Mouse (Mus musculus) lung, adult 18-20 months (tissue): ENCODE measurements around the gene Gm10803.
"Not testable (repeated sequence)": the region's sequence is repeated elsewhere in the genome, so short reads cannot be mapped to it uniquely, and the experiment has no call there.

Experiments used
- DNase-seq, 2 experiments: peaks; one replicate each; pipeline ENCODE4 v3.0.0; 2022; ENCODE audit warnings: mixed read lengths in 2 of 2

The Gm10803 gene

GRCm38 (mm10) chr2:93560268-93560667 is at the start of gene Gm10803:
Gene Gm10803 (plus strand): TSS chr2:93560568.
- not testable (repeated sequence) for DNase-seq

- no peak for DNase-seq
Observed at GRCm38 (mm10) chr2:93510839-93511238, 49.5 kb upstream of the Gm10803 start.

GRCm38 (mm10) chr2:93512130-93512529 is 48.2 kb upstream of the Gm10803 start:
- DNase-seq: no peak

GRCm38 (mm10) chr2:93515246-93515645 is 45.1 kb upstream of the Gm10803 start:
- DNase-seq: no peak

GRCm38 (mm10) chr2:93521042-93521441 is 39.3 kb upstream of the Gm10803 start:
- DNase-seq: no peak

- DNase-seq: no peak
Observed at GRCm38 (mm10) chr2:93521571-93521970, 38.8 kb upstream of the Gm10803 start.

GRCm38 (mm10) chr2:93522005-93522404 is 38.4 kb upstream of the Gm10803 start:
- DNase-seq: no peak

- DNase-seq: no peak
Observed at GRCm38 (mm10) chr2:93525033-93525762, 35.2 kb upstream of the Gm10803 start.

GRCm38 (mm10) chr2:93529602-93530001 is 30.8 kb upstream of the Gm10803 start:
- no peak for DNase-seq

GRCm38 (mm10) chr2:93533891-93534290 is 26.5 kb upstream of the Gm10803 start:
- no peak for DNase-seq

- no peak for DNase-seq
Observed at GRCm38 (mm10) chr2:93537385-93537967, 22.9 kb upstream of the Gm10803 start.

- DNase-seq: no peak
Observed at GRCm38 (mm10) chr2:93538140-93538539, 22.2 kb upstream of the Gm10803 start.

- DNase-seq: no peak
Observed at GRCm38 (mm10) chr2:93541771-93542170, 18.6 kb upstream of the Gm10803 start.

- DNase-seq: no peak
Observed at GRCm38 (mm10) chr2:93552676-93553521, 7.5 kb upstream of the Gm10803 start.

GRCm38 (mm10) chr2:93553905-93554304 is 6.5 kb upstream of the Gm10803 start:
- DNase-seq: no peak

- DNase-seq: no peak
Observed at GRCm38 (mm10) chr2:93565647-93566046, 5.3 kb downstream of the Gm10803 start.

- DNase-seq: peak; percentile 11 to 15
Observed at GRCm38 (mm10) chr2:93567675-93568074, 7.3 kb downstream of the Gm10803 start.

GRCm38 (mm10) chr2:93572565-93572964 is 12.2 kb downstream of the Gm10803 start:
- no peak for DNase-seq

GRCm38 (mm10) chr2:93581271-93581670 is 20.9 kb downstream of the Gm10803 start:
- no peak for DNase-seq

- no peak for DNase-seq
Observed at GRCm38 (mm10) chr2:93585821-93586220, 25.5 kb downstream of the Gm10803 start.

GRCm38 (mm10) chr2:93587446-93587845 is 27.1 kb downstream of the Gm10803 start:
- DNase-seq: no peak

GRCm38 (mm10) chr2:93589875-93590274 is 29.5 kb downstream of the Gm10803 start:
- peak; percentile 5 to 10 for DNase-seq

GRCm38 (mm10) chr2:93591706-93592105 is 31.3 kb downstream of the Gm10803 start:
- no peak for DNase-seq
